Mouse (Mus musculus): Measurements from ENCODE around the gene N4bp1.

N4bp1 gene

DNA sequence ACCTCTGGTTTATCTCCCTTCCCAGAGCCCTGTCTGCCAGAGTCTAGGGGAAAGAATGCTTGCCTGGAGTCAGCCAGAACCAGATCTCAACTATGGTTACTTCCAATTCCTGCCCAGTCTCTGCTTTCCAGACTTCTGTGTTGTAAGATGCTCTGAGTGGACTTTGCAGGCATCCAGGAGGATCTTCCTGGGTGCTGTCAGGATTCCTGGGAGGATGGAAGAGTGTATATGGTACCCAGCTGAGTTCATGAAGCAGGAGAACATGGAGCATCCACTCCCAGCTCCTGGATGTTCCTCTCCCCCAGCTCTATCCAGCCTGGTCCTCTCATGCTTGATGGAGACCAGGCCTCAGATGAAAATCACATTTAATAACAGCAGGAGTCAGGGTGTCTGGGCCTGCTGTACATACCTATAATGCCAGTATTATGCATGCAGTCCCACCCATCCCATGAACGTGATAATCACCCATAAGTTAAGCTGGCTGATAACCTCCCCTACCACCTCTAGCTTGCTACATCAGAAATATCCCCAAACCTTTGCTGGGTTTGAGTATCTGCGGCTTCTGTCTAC lies 64.8 kb downstream of the N4bp1 start:
- DNase-seq, result no peak

DNA sequence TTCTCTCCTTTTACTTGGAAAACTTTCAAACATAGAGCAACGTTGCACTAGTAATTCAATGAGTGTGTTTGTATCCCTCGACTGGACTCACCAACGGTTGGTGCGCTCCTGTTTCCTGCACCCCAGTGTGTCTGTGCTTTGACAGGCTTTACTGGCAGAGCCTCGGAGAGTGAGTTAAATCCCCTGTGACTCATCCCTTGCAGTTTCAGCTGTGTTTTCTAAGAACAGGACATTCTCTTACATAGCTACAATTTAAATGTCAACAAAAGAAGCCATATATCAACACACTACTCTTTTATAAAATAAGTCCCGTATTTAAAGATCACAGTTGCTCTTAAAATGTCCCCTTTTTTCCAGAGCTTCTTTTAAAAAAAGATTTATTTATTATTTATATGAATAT lies 65.6 kb downstream of the N4bp1 start:
- DNase-seq, result no peak

DNA sequence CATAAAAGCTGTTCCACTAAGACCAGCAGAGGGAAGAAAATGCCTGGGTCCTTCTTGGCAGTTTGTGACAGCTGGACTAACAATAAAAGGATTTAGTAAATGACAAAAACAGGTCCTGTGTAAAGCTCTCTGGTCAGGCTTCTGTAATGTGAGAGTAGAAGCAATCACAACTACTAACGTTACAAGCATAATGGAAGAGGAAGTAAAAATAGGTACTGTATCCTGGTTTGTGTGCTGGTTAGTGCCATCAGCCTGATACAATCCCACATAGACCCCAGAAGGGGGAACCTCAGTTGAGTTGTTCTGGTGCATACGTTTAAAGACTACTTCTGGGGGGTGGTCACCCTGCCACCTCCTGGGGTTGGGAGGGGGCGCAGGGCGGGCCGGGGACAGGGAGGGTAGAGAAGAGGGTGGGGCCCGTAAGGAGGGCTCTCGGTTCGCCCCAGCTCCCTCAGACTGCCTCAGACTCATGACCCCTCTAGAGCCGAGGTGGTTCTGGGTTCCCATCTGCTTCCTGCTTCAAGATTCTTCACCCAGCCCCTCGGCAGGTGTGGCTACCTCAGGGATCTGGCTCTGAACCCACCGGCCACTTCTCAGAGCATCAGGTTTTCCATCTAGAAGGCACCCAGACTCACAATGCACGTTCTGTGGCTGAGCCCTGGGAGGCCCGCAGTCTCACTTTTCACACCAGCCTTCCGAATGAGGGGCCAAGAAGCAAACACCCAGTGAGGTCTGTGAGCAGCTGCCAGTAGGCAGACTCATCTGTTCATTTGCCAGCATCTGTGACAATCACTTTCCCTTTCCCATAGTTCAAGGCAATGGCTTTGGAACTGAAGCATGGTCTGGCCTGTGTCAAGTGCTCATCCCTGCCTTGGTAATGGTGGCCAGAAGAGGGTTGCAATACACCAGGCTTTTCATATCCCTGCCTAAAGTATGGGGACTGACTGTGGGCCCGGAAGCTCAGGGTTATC lies 75.8 kb downstream of the N4bp1 start:
- DNase-seq, result no peak

DNA sequence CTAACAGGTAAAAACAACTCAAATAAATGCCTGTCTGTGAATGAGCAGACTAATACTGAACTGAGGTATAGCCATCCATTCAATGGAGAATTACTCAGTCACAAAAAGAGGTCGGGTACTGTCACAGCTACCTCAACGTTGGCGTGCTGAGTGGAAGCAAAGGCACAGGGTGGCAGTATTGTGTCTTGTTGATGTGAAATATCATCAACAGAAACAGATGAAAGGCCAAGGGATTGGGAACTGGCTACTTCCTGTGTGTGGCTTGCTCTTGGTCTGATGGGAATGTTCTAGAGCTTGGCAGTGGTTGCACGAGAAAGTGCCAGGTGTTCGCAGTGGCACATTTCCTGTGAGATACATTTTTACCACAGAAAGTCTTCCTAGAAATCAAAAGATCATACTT lies 76.8 kb downstream of the N4bp1 start:
- DNase-seq, result no peak

DNA sequence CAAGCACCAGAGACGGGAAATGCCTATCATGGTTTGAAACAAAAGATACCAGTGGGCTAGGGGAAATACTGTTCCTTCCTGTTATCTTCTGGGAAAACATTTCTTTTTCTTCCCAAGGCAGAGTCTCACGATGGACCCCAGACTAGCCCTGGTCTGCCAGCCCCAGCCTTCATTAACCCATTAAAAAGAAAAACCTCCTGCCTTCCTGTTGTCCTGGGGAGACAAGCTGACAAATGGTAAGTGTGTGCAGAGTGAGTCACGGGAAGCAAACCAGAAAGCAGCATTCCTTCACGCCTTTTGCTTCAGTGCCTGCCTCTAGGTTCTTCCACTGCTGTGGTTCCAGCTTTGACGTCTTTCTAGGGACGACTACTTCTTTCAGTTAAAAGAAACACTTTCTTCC lies 83.1 kb downstream of the N4bp1 start:
- DNase-seq, result no peak

DNA sequence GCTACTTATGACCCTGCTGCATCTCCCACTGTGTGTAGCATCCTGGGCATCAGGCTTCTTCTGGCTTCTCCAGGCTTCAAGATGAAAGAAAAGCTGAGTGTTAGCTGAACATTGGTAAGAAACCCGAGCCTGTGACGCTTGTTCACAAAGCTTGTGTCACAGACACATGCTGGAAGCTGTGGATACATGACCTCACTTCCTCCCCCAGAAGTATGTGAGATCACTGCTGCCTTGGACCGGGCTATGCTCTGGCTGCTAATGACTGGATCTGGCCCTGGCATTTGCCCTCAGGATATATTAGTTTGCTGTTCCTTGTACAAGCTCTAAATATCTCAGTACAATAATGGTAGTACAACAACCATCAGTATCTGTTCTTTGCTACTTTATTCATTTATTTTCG lies 84.1 kb downstream of the N4bp1 start:
- no peak for DNase-seq

DNA sequence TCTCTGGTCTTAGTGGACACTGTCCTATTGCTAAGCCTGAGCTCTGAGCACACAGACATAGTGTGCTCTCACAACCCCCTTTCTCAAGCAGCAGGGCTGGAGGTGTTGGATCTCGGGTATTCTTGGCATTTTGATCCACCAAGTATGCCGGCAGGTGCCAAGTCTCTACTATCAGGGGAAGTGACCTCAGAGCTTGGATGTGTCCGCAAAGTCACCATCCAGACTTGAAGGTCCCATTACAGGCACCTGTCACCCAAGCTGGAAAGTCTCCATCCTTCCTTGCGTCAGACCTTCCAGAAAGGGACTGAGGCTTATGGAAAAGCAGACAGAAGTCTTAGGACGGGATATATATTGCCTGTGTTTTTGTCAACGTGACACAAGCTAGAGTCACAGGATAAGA lies 86.9 kb downstream of the N4bp1 start:
- no peak for DNase-seq

DNA sequence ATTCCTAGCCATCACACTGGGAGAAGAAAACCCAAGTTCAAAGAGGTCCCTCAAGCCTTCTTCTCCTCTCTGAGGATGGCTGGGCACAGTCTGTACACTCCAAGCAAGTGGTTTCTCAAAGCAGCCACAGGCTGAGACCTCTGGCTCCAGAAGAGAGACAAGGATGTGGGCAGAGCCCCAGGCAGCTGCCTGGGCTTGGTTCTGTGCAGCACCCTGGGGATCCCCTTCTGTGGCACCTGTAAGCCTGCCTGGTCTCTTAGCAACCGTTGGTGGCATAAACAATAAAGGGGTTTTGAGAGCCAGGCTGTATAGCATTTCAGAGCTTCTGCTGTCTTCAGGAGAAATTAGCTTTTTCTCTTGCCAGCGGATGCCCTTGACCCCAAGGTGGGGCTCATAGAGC lies 87.4 kb downstream of the N4bp1 start:
- no peak for DNase-seq

DNA sequence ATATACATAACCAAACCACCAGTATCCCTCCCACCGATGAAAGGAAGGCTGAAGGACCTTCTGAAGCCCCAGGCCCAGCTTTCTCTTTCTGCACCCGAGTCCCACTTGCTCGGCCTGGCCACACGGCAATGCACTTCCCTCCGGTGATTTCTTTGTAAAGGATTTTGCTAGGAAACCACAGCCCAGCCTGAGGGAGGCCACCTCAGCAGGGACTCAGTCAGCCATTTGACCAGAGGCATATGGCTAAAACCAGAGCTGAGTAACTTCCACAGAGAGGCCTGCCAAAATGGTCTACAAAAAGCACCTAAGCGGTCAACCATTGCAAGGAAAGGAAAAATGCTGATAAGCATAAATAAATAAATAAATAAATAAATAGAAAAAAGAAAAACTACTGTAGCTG lies 90.3 kb downstream of the N4bp1 start:
- DNase-seq, result no peak

DNA sequence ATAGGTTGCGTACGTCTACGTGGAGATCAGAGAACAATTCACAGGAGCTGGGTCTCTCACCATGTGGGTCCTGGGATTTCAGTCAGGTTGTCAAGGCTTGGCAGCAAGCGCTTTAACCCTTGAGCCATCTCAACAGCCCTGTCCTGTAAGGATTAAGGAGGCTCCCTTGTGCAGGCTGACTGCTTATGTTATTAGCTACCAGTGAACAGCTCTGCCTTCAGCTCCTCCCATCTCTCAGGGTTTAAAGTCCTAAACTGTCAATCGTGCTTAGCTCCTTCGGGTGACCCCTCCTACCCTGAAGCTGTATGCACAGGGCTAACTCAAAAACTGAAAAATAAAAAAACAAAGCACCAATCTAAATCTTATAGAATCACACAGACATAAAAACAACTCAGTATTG lies 93.5 kb downstream of the N4bp1 start:
- no peak for DNase-seq

DNA sequence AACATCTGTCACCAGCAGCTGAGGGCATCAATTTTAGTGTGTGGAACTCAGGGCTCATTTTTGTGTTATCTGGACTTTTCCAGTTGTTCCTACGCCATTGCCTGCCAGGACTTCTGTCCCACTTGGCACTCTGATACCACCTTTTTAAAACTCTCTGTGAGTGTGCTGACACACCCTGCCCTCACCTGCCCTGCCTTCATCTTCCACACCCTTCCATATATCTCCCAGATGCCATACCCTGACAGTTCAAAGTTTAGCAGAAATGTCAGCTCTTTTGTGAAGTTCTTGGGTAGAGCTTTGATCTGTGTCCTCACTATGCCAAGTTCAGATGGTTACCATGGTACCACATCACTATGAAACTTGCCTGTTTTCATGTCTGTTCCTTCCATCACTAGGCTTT lies 95.5 kb downstream of the N4bp1 start:
- DNase-seq, result no peak

DNA sequence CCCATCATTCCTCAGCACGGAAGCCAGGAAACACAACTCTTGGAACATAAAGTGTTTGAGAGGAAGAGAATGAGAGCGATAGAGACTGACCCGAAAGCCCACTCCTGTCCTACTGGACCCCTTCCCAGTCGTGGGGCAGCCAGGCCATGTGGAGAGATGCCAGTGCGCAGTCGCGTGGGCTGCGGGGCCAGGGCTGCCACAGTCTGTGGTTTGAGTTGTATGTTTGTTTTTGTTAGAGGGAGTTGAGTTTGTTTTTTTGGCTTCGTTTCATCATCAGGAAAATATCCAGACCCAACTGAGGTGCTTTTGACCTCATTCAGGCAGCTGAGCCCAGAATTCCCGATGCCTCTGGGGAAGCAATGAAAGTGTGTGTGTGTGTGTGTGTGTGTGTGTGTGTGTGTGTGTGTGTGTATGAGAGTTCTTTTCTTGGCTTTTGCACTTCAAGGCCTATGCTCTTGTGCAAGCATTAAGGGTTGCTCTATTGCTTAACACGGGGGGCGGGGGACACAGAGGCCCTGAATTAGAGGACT lies 97.1 kb downstream of the N4bp1 start:
- no peak for DNase-seq

DNA sequence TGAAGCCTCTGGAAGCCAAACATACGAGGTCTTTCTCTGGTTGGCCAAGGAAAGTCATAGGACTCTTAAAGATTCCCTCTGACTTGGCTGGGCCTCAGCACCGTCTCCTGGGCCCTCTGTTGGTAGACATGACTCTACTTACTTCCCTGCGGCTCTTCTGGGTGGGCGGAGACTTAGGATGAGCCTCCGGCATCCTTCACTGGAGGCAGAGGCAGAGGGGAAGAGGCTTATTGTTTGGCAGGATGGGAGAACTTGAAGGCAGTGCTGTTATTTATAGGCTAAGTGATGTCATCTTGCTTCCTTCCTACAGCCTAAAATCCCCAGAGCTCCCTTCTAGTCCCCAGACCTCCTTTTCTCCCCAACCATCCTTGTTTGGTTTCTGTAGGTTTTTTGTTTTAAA lies 98.6 kb downstream of the N4bp1 start:
- DNase-seq, result no peak

DNA sequence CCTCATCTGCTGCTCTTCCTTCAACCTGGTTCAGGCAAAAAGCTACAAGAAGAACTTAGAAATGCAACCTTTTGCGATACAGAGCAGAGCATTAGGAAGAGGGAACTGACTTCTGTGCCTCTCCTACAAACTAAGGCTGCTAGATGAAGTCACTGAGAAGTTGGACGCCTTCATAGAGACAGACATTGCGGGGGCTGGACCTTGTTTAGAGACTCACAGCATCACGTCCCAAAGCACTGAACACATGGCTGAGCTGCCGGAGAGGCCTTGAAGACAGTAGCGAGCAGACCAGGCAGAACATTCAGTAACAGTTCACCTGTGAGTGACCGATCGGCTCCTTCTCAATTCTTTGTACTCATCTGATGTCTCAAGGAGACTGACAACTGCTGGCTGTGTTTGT lies 104.0 kb downstream of the N4bp1 start:
- DNase-seq, result no peak

DNA sequence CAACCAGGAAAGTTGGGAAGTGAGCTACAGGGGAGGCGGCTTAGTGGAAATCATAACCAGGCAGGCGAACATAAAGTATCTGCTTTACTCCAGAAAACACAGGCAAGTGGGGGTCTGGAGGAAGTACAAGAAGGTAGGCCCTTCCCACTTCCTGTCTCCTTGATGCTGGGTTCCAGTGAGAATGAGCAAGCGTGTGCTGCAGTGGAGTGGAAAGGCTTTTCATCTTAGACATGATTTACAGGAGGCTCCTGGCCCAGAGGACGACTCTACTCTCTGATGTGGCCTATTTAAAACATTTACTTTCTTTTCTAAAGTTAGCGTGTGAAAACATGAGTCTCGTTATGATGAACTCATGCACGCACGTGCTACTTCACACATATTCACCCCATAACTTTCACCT lies 105.9 kb downstream of the N4bp1 start:
- DNase-seq, result no peak

DNA sequence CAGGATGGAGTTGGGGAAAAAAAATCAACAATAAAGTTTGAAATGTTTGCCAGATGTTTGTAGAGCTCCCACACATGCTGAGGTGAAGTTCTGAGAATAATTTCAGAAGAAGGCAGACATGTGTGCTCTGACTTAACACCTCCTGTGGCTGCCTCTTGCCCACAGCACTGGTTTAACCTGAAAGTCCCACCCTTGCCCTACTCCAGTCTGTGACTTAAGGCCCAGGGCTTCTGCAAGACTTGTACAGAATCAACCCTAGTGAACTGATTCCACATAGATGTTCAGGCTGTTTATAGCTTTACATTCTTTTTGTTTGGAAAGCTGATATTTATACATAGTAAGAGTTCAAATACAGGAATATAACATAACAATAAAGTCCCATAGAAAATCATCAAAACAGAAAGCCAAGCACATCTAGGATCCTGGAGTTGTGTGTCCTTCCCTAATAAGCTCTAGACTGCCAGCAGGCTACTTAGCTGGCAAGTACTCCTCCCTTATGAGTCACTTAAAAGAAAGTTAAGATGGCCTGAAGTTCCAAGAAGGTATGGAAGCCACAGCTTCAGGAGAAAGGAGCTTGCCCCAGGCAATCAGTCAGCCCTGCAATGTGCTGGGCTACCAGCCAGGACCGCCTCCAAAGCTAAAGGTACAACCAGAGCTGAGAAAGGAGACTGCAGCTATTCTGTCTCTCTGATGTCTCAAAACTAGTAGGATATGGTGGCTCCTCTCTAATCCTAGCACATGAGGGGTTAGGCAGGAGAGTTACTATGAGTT lies 114.9 kb downstream of the N4bp1 start:
- DNase-seq, result no peak

DNA sequence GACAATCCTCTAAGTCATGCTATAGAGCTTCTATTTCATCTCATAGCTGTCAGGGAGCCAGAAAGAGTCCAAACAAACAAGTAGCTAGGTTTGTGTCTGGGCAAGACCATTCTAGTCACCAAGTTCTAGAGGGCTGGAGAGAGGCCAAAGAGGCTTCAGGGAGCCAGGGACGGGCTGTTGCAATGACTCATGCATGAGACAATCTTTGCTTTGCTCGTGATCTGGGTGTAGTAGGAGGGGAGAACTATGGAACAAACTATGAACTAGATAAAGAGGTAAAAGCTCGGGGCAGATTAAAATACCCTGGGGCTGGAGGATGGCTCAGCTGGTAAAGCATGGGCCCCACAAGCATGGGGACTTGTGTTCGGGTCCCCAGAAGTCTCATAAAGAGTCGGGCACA lies 116.6 kb downstream of the N4bp1 start:
- DNase-seq, result no peak

DNA sequence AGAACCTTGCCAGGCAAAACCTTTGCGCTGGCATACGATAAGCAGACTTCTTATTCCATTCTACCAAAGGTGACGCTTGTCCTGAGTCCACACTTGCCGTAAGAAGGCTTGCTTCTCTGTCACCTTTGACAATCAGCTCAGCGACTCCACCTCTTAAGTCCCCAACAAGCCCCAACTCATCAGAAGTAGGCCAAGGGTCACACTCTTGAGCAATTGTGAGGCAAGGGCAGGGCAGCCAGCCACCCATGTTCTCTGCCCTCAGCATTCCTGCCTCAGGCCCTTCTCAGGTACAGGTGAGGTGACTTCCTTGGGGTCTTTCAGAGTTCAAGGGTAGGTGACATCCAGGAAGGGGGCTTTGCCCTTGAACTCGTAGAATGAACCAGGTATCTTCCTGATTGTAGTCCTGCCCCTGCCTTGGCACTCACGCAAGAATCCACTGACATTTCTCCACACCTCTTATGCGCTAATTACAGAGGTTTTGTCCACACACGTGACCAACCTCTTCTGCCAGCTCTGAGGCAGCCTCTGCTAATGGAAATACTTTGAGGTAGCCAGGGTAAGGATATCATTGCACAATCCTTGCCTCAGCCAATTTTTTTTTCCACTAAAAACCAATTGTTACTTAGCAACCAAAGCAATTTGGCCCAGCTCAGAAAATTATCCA lies 118.4 kb downstream of the N4bp1 start:
- no peak for DNase-seq

DNA sequence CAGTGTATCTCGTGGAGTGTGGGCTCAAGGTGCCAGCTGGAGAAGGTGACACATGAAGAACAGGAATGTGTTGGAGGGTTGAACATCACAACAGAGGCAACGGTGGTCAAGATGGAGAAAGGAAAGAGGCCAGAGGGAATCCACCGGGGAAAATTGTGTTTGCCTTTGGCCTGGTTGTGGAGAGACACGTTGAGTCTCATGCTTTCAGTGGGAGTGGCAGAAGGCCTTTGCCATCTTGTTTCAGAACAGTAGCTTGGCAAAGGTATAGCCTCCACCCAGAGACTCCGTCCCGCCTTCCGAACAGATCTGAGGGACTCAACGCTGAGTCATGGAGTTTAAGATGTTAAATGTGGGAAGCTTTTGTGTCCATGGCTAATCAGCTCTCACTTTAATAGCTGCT lies 119.4 kb downstream of the N4bp1 start:
- DNase-seq, result no peak

DNA sequence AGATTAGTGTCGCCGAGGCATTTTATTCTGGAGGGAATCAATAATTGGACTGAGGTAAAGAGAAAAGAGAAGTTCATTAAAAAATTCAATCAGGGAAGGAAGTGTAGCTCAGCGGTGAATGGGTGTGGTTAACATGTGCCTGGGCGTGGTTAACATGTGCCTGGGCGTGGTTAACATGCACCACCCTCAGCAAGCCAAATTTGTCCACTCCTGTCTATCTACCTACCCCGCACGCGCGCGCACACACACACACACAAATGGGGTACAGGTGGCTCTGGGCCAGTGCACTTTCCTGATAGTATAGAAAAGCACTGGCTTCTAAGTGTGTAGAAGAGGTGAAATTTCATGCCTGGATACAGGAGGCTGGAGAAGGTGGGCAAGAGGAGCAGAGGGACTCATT lies 119.9 kb downstream of the N4bp1 start:
- no peak for DNase-seq

DNA sequence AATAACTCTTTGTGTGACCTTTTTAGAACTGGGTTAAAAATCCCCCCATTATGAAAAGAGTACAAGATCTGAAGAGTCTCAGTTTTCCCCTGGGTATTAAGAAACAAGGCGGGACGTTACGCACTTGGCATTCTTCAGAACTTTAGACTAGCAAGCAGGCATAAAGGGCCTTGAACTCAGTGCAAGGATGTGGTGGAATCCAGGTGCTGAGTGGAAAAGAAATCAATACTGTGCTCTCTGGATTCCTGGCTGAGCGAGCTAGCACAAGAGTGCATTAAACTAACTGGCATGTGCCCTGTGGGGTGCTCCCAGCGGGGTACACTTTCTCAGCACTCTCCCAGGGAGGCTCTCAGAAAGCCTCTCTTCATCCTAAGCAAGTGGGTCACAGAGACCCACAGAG lies 122.3 kb downstream of the N4bp1 start:
- no peak for DNase-seq

DNA sequence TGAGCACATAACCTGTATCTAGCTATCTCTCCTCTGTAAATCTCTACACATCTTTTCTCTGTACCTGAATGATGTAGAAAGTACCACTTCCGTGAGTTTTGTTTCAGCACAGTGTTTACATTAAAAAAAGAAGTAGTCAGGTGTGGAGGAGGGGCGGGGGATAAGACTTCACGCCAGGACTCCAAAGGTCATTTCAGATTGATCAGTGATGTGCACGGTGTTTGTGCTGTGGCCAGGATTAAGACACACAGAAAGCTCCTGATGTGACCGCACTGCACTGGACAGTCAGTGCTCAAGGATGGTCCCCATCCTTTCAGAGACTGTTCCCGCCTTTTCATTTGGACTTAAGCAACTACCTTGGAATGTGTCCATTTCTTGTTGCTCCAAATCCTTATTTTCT lies 124.3 kb downstream of the N4bp1 start:
- DNase-seq, result no peak

DNA sequence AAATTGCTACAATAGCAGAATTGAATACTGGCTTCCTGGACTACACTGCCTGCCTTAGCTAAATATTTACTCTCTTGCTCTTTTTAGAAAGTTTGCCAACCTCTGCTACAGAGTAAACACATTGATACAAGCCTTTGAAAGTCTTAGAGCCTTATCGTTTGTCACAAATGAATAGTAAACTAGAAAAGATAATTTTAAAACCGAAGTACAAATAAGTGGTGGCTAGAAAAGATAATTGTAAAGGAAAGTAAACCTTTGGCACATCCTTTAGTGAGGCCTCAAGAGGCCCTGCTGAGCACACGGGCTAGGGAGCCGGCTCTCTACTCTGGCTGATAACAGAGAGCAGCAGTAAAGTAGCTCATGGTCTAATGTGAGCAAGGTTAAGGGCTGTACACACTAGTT lies 126.0 kb downstream of the N4bp1 start:
- DNase-seq, result no peak
